Mouse (Mus musculus) forebrain, embryonic 15.5 days (tissue): ENCODE data around the gene Hepacam2. TPM values are rescaled to one million over a fixed set of nuclear protein-coding genes. Genes with fewer than 3 reads are reported as not detected.
"Not testable (repeated sequence)": the region's sequence is repeated elsewhere in the genome, so short reads cannot be mapped to it uniquely, and the experiment has no call there.

ENCODE experiments used
- ATAC-seq: fragments of 200-750 bp; cut with Nextera tagmentation; replicated peaks from 2 replicates; pipeline ENCODE4 v1.8.0; 2017; ENCODE audit warnings: mild to moderate bottlenecking, moderate TSS enrichment, moderate library complexity
- H3K27ac ChIP-seq: fragments of 300-500 bp; sonication (generic); replicated peaks from 2 replicates; pipeline ENCODE4 v1.5.1; 2015; ENCODE audit warnings: mild to moderate bottlenecking, inconsistent platforms
- H3K27me3 ChIP-seq: fragments of 300-500 bp; sonication (generic); 2 replicates; pipeline ENCODE4 v1.6.1; 2015; ENCODE audit warnings: inconsistent platforms
- H3K36me3 ChIP-seq: fragments of 300-500 bp; sonication (generic); 2 replicates; pipeline ENCODE4 v1.6.1; 2015; ENCODE audit warnings: mild to moderate bottlenecking, inconsistent platforms
- H3K4me1 ChIP-seq: fragments of 300-500 bp; sonication (generic); 2 replicates; pipeline ENCODE4 v1.6.1; 2015; ENCODE audit warnings: inconsistent platforms
- H3K4me2 ChIP-seq: fragments of 300-500 bp; sonication (generic); replicated peaks from 2 replicates; pipeline ENCODE4 v1.6.1; 2015; ENCODE audit warnings: mild to moderate bottlenecking, inconsistent platforms
- H3K4me3 ChIP-seq: fragments of 300-500 bp; sonication (generic); 2 replicates; pipeline ENCODE4 v1.5.1; 2015; ENCODE audit warnings: mild to moderate bottlenecking, inconsistent platforms
- H3K9ac ChIP-seq: fragments of 300-500 bp; sonication (generic); replicated peaks from 2 replicates; pipeline ENCODE4 v1.6.1; 2015; ENCODE audit warnings: mild to moderate bottlenecking, inconsistent platforms
- H3K9me3 ChIP-seq: fragments of 300-500 bp; sonication (generic); 2 replicates; pipeline ENCODE4 v1.6.1; 2016; ENCODE audit warnings: inconsistent platforms
- WGBS: fragments of 180-500 bp; shearing (Covaris S2); methylation state at CpG from one replicate; pipeline ENCODE4 v1.1.7; 2015; ENCODE audit warnings: mixed read lengths; 5-methylcytosine and 5-hydroxymethylcytosine counted together
- polyA plus RNA-seq: library from polyadenylated mRNA; unstranded; fragments of >200 nt; fragmentation: Nextera tagmentation; extraction: Ambion mirVana; gene quantifications from 2 replicates; pipeline ENCODE4 v1.2.1, GENCODE M21; 2015

Hepacam2 gene
- polyA plus RNA-seq, 1 experiment from 2014 or later: 0.83 TPM

DNA sequence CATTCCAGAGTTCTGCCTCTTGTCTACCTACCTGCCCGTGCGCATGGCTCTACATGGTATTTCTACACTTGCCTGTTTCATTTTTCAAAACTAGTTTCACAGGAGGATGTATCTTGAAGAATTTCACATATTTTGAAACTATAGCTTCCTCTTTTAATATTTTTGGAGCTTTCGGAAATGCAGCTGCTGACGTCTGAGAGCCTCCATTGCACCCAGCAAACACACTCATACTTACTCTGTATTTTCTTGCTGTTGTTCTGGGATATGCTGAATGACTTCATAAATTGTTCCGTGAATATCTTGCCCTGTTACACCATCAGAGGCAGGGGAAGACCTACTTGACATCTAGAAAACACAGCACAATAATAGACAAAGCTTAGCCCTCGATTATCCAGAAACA is 35.1 kb downstream of the Hepacam2 start:
- 83% methylated on average over 6 of the region's 6 CpGs for WGBS
- no peak overlapping the region for H3K9ac ChIP-seq

DNA sequence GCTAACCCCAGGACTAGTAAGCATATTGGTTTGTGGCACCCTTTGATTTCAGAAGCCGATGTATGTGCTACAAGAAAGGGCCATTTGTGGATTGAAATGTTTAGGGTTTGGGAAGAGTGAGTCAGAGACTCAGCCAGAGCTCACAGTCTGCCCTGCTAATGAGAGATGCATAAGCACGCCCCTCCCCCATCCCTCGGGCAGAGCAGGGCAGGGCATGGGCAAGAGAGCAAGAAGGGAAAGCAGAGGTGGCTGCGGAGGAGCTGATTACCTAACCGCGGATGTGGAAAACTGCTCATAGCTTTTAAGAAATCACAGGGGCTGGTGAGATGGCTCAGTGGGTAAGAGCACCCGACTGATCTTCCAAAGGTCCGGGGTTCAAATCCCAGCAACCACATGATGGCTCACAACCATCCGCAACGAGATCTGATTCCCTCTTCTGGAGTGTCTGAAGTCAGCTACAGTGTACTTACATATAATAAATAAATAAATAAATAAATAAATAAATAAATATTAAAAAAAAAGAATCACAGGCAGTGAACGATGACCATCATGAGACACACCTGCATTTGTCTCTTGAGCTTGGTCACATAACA is 42.1 kb downstream of the Hepacam2 start:
- Histone ChIP-seq H3K27me3 (no peaks in the 10 kb centered on the region), H3K9ac (no peak overlapping the region), H3K4me3 (no peak overlapping the region), H3K27ac (no peak overlapping the region), H3K4me1 (0 out of 2 replicates have a peak, but pooled peaks cover 3% of the 10 kb centered on the region), H3K4me2 (no peak overlapping the region), H3K36me3 (no peaks in the 10 kb centered on the region), H3K9me3 (no peaks in the 10 kb centered on the region)
- ATAC-seq: no peak
- 70% methylated on average over 11 of the region's 11 CpGs for WGBS

More for the DNA sequence above, 35.1 kb downstream of the Hepacam2 start:
- no peaks in the 10 kb centered on the region for H3K36me3 ChIP-seq
- no peaks in the 10 kb centered on the region for H3K4me1 ChIP-seq
- no peak overlapping the region for H3K4me3 ChIP-seq
- ATAC-seq: no peak
- H3K27ac ChIP-seq: no peak overlapping the region
- H3K27me3 ChIP-seq: no peaks in the 10 kb centered on the region
- H3K4me2 ChIP-seq: no peak overlapping the region
- no peaks in the 10 kb centered on the region for H3K9me3 ChIP-seq

- no peak overlapping the region for H3K4me3 ChIP-seq
- no peak overlapping the region for H3K9ac ChIP-seq
- 0 out of 2 replicates have a peak, but pooled peaks cover 3% of the 10 kb centered on the region for H3K4me1 ChIP-seq
- H3K36me3 ChIP-seq: no peaks in the 10 kb centered on the region
- no peak overlapping the region for H3K27ac ChIP-seq
- H3K4me2 ChIP-seq: no peak overlapping the region
- WGBS: 66% methylated on average over 5 of the region's 5 CpGs
- no peaks in the 10 kb centered on the region for H3K9me3 ChIP-seq
- no peaks in the 10 kb centered on the region for H3K27me3 ChIP-seq
- ATAC-seq: no peak
These were observed 43.7 kb downstream of the Hepacam2 start for GRCm38 (mm10) chr6:3454421-3454820.

GRCm38 (mm10) chr6:3447404-3447803 is 50.7 kb downstream of the Hepacam2 start:
- Histone ChIP-seq H3K27ac (no peak overlapping the region), H3K36me3 (no peaks in the 10 kb centered on the region), H3K9ac (no peak overlapping the region), H3K4me3 (no peak overlapping the region), H3K9me3 (no peaks in the 10 kb centered on the region), H3K4me1 (no peaks in the 10 kb centered on the region), H3K4me2 (no peak overlapping the region), H3K27me3 (no peaks in the 10 kb centered on the region)
- WGBS: 5% methylated on average over 5 of the region's 5 CpGs
- peak; percentile 90 for ATAC-seq

GRCm38 (mm10) chr6:3443905-3444304 is 54.2 kb downstream of the Hepacam2 start:
- WGBS: 34% methylated on average over 1 of the region's 1 CpGs
- no peaks in the 10 kb centered on the region for H3K27me3 ChIP-seq
- H3K27ac ChIP-seq: no peak overlapping the region
- no peak overlapping the region for H3K4me2 ChIP-seq
- ATAC-seq: no peak
- H3K36me3 ChIP-seq: no peaks in the 10 kb centered on the region
- H3K4me3 ChIP-seq: no peak overlapping the region
- no peaks in the 10 kb centered on the region for H3K4me1 ChIP-seq
- H3K9me3 ChIP-seq: no peaks in the 10 kb centered on the region
- H3K9ac ChIP-seq: no peak overlapping the region

DNA sequence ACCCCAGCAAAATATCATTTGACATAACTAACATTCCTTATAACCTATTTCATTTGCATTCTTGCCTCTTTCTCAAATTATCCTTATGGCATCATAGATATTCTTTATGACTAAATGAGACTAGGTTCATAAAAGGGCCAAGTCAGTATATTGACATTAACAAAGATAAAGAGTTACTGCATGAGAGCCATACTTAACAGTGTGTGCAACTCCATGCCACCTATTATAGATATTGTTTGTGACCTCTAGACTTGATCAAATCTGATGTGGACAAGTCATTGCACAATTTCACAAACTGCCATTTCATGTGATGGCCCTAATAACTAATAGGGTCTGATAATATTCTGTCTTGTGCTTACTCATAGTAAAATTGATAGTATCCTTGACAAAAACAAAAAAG is 62.0 kb downstream of the Hepacam2 start:
- Histone ChIP-seq H3K4me3 (no peak overlapping the region), H3K36me3 (no peaks in the 10 kb centered on the region), H3K27ac (no peak overlapping the region), H3K9ac (no peak overlapping the region), H3K4me1 (no peaks in the 10 kb centered on the region), H3K27me3 (no peaks in the 10 kb centered on the region), H3K4me2 (no peak overlapping the region), H3K9me3 (no peaks in the 10 kb centered on the region)
- no peak for ATAC-seq

GRCm38 (mm10) chr6:3430976-3431375 is 67.1 kb downstream of the Hepacam2 start:
- not testable (repeated sequence) for H3K36me3 ChIP-seq, H3K9ac ChIP-seq, H3K27me3 ChIP-seq, ATAC-seq, H3K4me1 ChIP-seq, H3K9me3 ChIP-seq, H3K27ac ChIP-seq, H3K4me2 ChIP-seq, H3K4me3 ChIP-seq
- 82% methylated on average over 2 of the region's 2 CpGs for WGBS

GRCm38 (mm10) chr6:3427047-3427446 is 71.1 kb downstream of the Hepacam2 start:
- no peak for ATAC-seq
- 85% methylated on average over 1 of the region's 1 CpGs for WGBS
- H3K4me2 ChIP-seq: no peak overlapping the region
- H3K4me1 ChIP-seq: no peaks in the 10 kb centered on the region
- H3K27ac ChIP-seq: no peak overlapping the region
- H3K4me3 ChIP-seq: no peak overlapping the region
- no peaks in the 10 kb centered on the region for H3K36me3 ChIP-seq
- H3K9me3 ChIP-seq: no peaks in the 10 kb centered on the region
- no peak overlapping the region for H3K9ac ChIP-seq
- no peaks in the 10 kb centered on the region for H3K27me3 ChIP-seq

DNA sequence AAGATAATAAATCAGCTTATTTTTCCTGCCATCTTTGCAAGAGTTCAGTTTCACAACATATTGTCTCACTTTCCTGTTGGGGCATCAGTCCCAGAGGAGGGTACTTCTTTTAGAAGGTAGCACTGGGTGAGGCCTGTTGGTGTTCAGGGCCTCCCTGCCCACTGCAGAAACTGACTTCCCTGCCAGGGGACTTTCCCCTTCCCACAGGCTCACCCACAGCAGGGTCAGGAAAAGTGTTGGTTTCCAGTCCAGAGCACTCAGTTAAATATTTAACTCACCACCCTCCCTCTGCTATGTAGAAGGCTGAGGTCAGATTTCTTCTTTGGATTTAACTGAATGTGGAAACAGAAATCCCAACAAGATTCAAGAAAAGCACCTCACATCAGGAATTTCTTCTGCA is 72.8 kb downstream of the Hepacam2 start:
- not testable (repeated sequence) for H3K4me2 ChIP-seq, H3K27me3 ChIP-seq, H3K9me3 ChIP-seq

DNA sequence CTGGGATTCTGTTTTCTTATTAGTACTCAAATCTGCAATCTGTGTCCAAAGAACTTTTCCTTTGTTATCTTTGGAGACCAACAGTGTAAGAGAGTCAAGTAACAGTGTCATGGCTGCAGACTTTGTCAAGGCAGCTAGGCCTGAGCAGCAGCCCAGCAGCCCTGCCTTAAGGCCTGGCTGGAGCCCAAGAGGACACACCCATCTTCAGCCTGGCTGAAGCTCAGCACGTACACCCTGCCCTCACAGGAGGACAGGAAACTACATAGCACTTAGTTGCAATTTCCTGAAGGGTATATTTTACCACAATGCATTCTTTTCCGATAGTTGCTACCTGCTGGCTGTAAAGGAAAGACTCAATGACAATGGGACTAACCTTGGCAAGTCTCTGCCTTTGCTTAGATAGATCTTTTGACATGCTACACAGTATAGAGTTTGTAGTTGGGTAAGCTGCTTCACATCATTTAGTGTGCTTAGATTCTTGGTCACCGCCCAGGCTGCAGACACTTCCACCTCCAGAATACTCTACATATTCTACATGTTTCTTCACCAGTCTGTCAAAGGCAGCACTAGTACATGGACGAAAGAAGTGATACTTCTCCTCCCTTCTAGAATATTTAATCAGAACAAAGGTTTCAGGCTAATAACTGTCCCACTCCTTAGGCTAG is 73.4 kb downstream of the Hepacam2 start:
- WGBS: 71% methylated on average over 1 of the region's 4 CpGs
- not testable (repeated sequence) for H3K9me3 ChIP-seq, H3K9ac ChIP-seq, H3K27me3 ChIP-seq, H3K4me2 ChIP-seq, H3K27ac ChIP-seq, H3K4me1 ChIP-seq, ATAC-seq, H3K4me3 ChIP-seq, H3K36me3 ChIP-seq

More for the DNA sequence above, 72.8 kb downstream of the Hepacam2 start:
- not testable (repeated sequence) for H3K4me1 ChIP-seq, H3K36me3 ChIP-seq, H3K27ac ChIP-seq, ATAC-seq, H3K4me3 ChIP-seq, H3K9ac ChIP-seq

Other genes with a start within 250 kb of the Hepacam2 start
- 0.98 and 1.1 TPM in 2 replicates for gene Samd9l, start 98.7 kb downstream of the Hepacam2 start, polyA plus RNA-seq
- gene Vps50, start 84 bp upstream of the Hepacam2 start, polyA plus RNA-seq: 49.3 and 52.6 TPM in 2 replicates